Mouse (Mus musculus): ENCODE measurements around the gene 4430402I18Rik. TPM values are rescaled to one million over a fixed set of nuclear protein-coding genes. Genes with fewer than 3 reads are reported as not detected.

Gene 4430402I18Rik
- polyA plus RNA-seq, 1 experiment, result not detected

DNA sequence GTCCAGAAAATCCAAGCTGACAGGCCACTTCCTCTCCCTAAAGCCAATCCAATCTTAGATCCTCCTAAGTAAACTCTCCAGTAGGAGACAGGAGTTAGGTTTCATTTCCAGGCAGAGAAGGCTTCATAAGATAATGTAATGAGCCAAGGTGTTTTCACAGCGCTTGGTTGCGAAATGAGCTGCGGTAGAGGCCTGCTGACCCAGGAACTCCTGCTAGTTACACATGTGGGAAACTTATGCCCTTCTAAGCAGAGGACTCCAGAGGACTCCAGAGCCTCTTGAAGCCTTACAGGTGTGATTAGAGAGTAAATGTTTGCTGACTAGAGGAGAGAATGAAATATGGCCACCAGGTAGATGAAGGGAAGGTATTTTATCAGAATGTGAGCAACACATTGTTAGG lies 117.1 kb downstream of the 4430402I18Rik start:
- Histone ChIP-seq H3K27me3 (replicated peaks) (peaks cover 4% of the 10 kb centered on the region), H3K36me3 (replicated peaks; ENCODE audit: low read length) (no peaks in the 10 kb centered on the region), H3K9me3 (no peaks in the 10 kb centered on the region), H3K4me1 (no peaks in the 10 kb centered on the region), H3K4me3 (replicated peaks) (no peak overlapping the region)
- no peak for TF ChIP-seq GATA1 (IDR thresholded peaks at IDR 0.05; ENCODE audit: borderline replicate concordance, low read length)
- TF ChIP-seq FLI1 (IDR thresholded peaks at IDR 0.05; ENCODE audit: low read length), result no peak

DNA sequence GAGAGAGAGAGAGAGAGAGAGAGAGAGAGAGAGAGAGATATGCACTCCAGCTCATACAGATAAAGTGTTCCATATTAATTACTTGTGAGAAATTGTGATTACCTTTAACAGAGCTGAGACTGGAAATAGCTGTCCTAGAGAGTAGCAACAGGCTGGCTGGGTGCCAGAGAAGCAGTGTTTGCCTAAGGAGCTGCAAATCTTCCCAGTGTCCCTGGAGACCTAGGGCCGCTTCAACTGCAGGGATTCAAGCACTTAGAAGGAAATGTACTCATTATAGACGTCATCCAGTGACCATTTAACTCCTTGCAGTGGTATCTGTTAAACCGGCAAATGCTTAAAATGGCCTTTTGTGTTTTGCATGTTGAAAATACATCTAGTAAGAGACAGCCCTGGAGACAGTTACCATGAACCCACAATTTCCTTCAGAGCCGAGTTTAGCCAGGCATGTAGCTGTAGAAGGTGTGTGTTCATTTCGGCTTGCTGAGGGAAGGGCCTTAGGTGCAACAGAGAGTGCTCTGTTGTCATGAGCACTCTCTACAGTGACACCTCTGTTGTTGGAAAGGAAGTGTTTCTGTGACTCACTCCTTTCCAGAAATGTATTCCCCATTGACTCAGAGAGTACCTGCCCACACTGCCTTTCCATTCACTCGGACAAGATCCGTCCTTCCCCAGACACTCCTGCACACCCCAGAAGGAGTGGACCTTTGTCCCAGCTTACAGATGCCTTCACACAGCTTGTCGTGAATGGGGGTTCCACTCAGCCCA lies 122.5 kb downstream of the 4430402I18Rik start:
- Histone ChIP-seq H3K4me1 (no peaks in the 10 kb centered on the region), H3K4me3 (replicated peaks) (no peak overlapping the region), H3K36me3 (replicated peaks; ENCODE audit: low read length) (no peaks in the 10 kb centered on the region), H3K9me3 (no peaks in the 10 kb centered on the region), H3K27me3 (replicated peaks) (peaks cover 15% of the 10 kb centered on the region)
- TF ChIP-seq GATA1 (IDR thresholded peaks at IDR 0.05; ENCODE audit: borderline replicate concordance, low read length) (no peak), FLI1 (IDR thresholded peaks at IDR 0.05; ENCODE audit: low read length) (no peak)

Other genes with a start within 250 kb of the 4430402I18Rik start
- gene Slc1a1, start 132.8 kb downstream of the 4430402I18Rik start, polyA plus RNA-seq (2012; ENCODE audit: insufficient read depth, low replicate concordance), result 0.23 TPM in 1 of 2 replicates, not detected in the other
- gene Plpp6, start 3.8 kb downstream of the 4430402I18Rik start, polyA plus RNA-seq (2012; ENCODE audit: insufficient read depth, low replicate concordance), result 5.6 and 7.0 TPM in 2 replicates
- gene Cdc37l1, start 22.6 kb upstream of the 4430402I18Rik start, polyA plus RNA-seq (2012; ENCODE audit: insufficient read depth, low replicate concordance), result 2.2 and 2.4 TPM in 2 replicates
- 5.4 and 8.1 TPM in 2 replicates for gene Ak3, start 80.2 kb upstream of the 4430402I18Rik start, polyA plus RNA-seq (2012; ENCODE audit: insufficient read depth, low replicate concordance)
- gene Rcl1, start 133.6 kb upstream of the 4430402I18Rik start, polyA plus RNA-seq (2012; ENCODE audit: insufficient read depth, low replicate concordance), result 15.5 and 37.9 TPM in 2 replicates